Mouse (Mus musculus) liver, embryonic 14.5 days (tissue): Measurements from ENCODE around the gene Epha5. TPM values are rescaled to one million over a fixed set of nuclear protein-coding genes. Genes with fewer than 3 reads are reported as not detected.

Experiments used
- ATAC-seq: fragments of 200-750 bp; cut with Nextera tagmentation; 2 replicates; pipeline ENCODE4 v1.8.0; 2017; ENCODE audit warnings: moderate number of reproducible peaks, mild to moderate bottlenecking, moderate library complexity; ENCODE audit not compliant: insufficient read depth
- DNase-seq, 3 experiments: peaks; one replicate each; pipeline ENCODE4 v3.0.0-alpha.2; 2012 to 2013; ENCODE audit warnings: low read depth in 3 of 3, low spot score in 3 of 3
- H3K27ac ChIP-seq: fragments of 300-500 bp; sonication (generic); 2 replicates; pipeline ENCODE4 v1.5.1; 2014; ENCODE audit warnings: moderate library complexity, mild to moderate bottlenecking, control low read depth, inconsistent platforms
- H3K27me3 ChIP-seq: fragments of 300-500 bp; sonication (generic); 2 replicates; pipeline ENCODE4 v1.6.1; 2014; ENCODE audit warnings: mild to moderate bottlenecking, low read length, moderate library complexity; ENCODE audit not compliant: control insufficient read depth, insufficient read depth
- H3K36me3 ChIP-seq: fragments of 300-500 bp; sonication (generic); replicated peaks from 2 replicates; pipeline ENCODE4 v1.6.1; 2014; ENCODE audit warnings: low read depth; ENCODE audit not compliant: control insufficient read depth, insufficient read depth
- H3K4me1 ChIP-seq, 2 experiments: fragments of 200-500 bp in 1 of 2; fragments of 300-500 bp in 1 of 2; sonication (generic) in 1 of 2; replicated peaks; 2 replicates each; pipeline ENCODE4 v1.6.1; 2012 to 2014; ENCODE audit warnings: antibody characterized with exemption in 1 of 2, inconsistent platforms in 1 of 2, low read length in 1 of 2; ENCODE audit not compliant: control insufficient read depth in 2 of 2, insufficient read depth in 2 of 2
- H3K4me2 ChIP-seq: fragments of 300-500 bp; sonication (generic); 2 replicates; pipeline ENCODE4 v1.6.1; 2014; ENCODE audit warnings: low read depth, mild to moderate bottlenecking, control low read depth, moderate library complexity
- H3K4me3 ChIP-seq, 2 experiments: fragments of 200-500 bp in 1 of 2; fragments of 300-500 bp in 1 of 2; sonication (generic) in 1 of 2; 2 replicates each; pipeline ENCODE4 v1.5.1; 2012 to 2014; ENCODE audit warnings: low read depth in 2 of 2, low read length in 2 of 2, mild to moderate bottlenecking in 2 of 2, control low read depth in 1 of 2, inconsistent platforms in 1 of 2, moderate library complexity in 1 of 2; ENCODE audit not compliant: insufficient read depth in 1 of 2
- H3K9ac ChIP-seq: fragments of 300-500 bp; sonication (generic); replicated peaks from 2 replicates; pipeline ENCODE4 v1.6.1; 2014; ENCODE audit warnings: mild to moderate bottlenecking, control low read depth, moderate library complexity
- H3K9me3 ChIP-seq: fragments of 300-500 bp; sonication (generic); 2 replicates; pipeline ENCODE4 v1.6.1; 2016; ENCODE audit warnings: low read length, mixed read lengths; ENCODE audit not compliant: control insufficient read depth
- CTCF ChIP-seq: IDR thresholded peaks from 2 replicates; pipeline ENCODE4 v1.5.1; 2016; ENCODE audit warnings: antibody characterized with exemption, low read depth, control low read depth
- EP300 ChIP-seq: IDR thresholded peaks from 2 replicates; pipeline ENCODE4 v1.6.1; 2016; ENCODE audit warnings: antibody characterized with exemption, low read depth
- WGBS: fragments of 180-500 bp; shearing (Covaris S2); extraction: QIAGEN DNeasy Blood & Tissue Kit; methylation state at CpG from one replicate; pipeline ENCODE4 v1.1.7; 2014; ENCODE audit not compliant: insufficient replicate concordance; 5-methylcytosine and 5-hydroxymethylcytosine counted together
- polyA plus RNA-seq, 2 experiments: library from polyadenylated mRNA; depleted of rRNA in 1 of 2; stranded (reverse) in 1 of 2; unstranded in 1 of 2; fragments of >200 nt; fragmentation: Nextera tagmentation in 1 of 2; extraction: Ambion mirVana in 1 of 2; gene quantifications; 2 replicates each; pipeline versions ENCODE4 v1.2.1 to v1.2.3; 2012 to 2014

Gene Epha5
- polyA plus RNA-seq, 2 experiments, result 0.01 TPM; not detected in 1

DNA sequence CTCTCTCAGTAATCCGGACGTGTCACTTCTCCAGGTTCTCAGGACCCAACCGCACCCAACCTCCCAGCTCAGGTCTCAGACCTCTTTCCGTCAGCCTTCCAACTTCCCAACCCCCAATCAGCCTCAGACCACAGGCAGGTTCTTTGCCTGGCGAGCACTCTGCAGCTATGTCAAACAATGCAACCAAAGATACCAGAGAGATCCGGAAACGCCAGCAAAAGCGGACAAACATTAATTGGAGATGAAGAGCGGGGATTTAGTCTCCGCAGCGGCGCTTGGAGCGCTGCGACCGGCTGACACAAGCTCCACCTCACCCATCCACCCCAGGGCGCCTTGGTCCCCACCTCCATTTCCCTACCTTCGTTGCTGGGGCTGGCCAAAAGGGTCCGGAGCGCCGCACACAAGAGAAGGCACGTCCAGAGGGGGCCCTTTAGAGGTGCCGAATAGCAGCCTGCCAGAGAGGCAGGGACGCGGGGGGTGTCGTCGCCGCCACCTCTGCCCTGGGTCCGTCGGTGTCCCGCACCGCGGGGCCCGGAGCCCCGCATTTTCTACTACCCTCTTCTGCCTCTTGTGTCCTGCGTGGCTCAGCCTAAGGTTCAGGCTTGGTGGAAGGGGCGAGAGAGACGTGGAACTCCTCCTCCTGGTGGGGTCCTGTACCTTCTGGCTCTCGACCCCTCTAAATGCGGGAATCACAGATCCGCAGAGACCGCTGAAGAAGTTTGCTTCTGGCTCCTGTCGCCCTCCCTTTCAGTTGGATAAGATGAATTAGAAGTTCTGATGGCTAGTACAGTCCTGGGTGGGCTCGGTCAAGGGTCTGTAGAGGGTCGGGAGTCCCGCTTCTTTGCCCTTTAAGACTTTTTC, 991 bp downstream of the Epha5 start:
- Histone ChIP-seq H3K27ac (no peak overlapping the region), H3K27me3 (peaks cover 25% of the 10 kb centered on the region), H3K9ac (no peak overlapping the region), H3K4me1 (no peaks in the 10 kb centered on the region; a peak in 1 of 4 replicates), H3K4me2 (peak overlapping the region; percentile 47), H3K9me3 (no peaks in the 10 kb centered on the region), H3K4me3 (peak overlapping the region in 1 of 2 experiments; percentile 10; a peak in 1 of 4 replicates), H3K36me3 (no peaks in the 10 kb centered on the region)
- under 1% methylated on average over 45 of the region's 45 CpGs for WGBS
- DNase-seq, result no peak
- TF ChIP-seq CTCF, result no peak
- TF ChIP-seq EP300, result no peak
- ATAC-seq, result no peak

- DNase-seq, result no peak
- no peaks in the 10 kb centered on the region for H3K9me3 ChIP-seq
- H3K4me1 ChIP-seq, result no peaks in the 10 kb centered on the region; a peak in 1 of 4 replicates
- H3K4me3 ChIP-seq, result no peak overlapping the region
- 8% methylated on average over 8 of the region's 8 CpGs for WGBS
- no peaks in the 10 kb centered on the region for H3K36me3 ChIP-seq
- H3K27ac ChIP-seq, result no peak overlapping the region
- ATAC-seq, result no peak
- peaks cover 25% of the 10 kb centered on the region for H3K27me3 ChIP-seq
- H3K4me2 ChIP-seq, result no peak overlapping the region
- TF ChIP-seq EP300, result no peak
- no peak for TF ChIP-seq CTCF
- no peak overlapping the region for H3K9ac ChIP-seq
These were observed 2.2 kb downstream of the Epha5 start for GRCm38 (mm10) chr5:84414931-84415431.

DNA sequence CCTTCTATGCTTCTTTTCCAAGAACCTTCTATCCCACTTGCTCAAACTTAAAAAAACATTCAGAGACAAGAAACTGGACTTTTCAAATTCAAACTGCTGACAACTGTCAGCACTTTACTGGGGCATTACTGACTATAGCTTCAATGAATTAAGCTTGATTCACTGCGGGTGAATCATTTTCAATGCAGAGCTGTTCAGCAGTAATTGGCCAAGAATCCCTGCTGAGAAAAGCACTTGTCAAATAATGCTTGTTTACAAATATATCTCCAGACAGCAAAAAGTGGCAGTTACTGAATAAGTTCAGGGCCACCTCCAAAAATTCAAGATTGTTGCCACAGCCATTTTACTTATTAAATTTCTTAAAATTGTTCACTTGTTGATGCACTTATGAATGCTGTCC, 4.2 kb downstream of the Epha5 start:
- no peak for ATAC-seq
- H3K36me3 ChIP-seq, result no peaks in the 10 kb centered on the region
- WGBS, result 48% methylated on average over 1 of the region's 1 CpGs
- H3K9ac ChIP-seq, result no peak overlapping the region
- no peak overlapping the region for H3K27ac ChIP-seq
- H3K4me3 ChIP-seq, result no peak overlapping the region
- no peak for DNase-seq
- no peaks in the 10 kb centered on the region; a peak in 1 of 4 replicates for H3K4me1 ChIP-seq
- no peak for TF ChIP-seq CTCF
- no peak for TF ChIP-seq EP300
- H3K4me2 ChIP-seq, result no peak overlapping the region
- H3K27me3 ChIP-seq, result peaks cover 25% of the 10 kb centered on the region
- H3K9me3 ChIP-seq, result no peaks in the 10 kb centered on the region

- Histone ChIP-seq H3K36me3 (no peaks in the 10 kb centered on the region), H3K27ac (no peak overlapping the region), H3K9ac (no peak overlapping the region), H3K27me3 (no peaks in the 10 kb centered on the region), H3K4me1 (no peaks in the 10 kb centered on the region), H3K9me3 (no peaks in the 10 kb centered on the region), H3K4me2 (no peak overlapping the region), H3K4me3 (no peak overlapping the region)
- no peak for ATAC-seq
- TF ChIP-seq EP300 (no peak), CTCF (no peak)
- WGBS, result 48% methylated on average over 2 of the region's 2 CpGs
- no peak for DNase-seq
These were observed 8.8 kb downstream of the Epha5 start for GRCm38 (mm10) chr5:84408370-84408769.

- no peaks in the 10 kb centered on the region for H3K27me3 ChIP-seq
- TF ChIP-seq EP300 (no peak), CTCF (no peak)
- ATAC-seq (no peak), DNase-seq (no peak)
- no peaks in the 10 kb centered on the region for H3K36me3 ChIP-seq
- no peaks in the 10 kb centered on the region for H3K9me3 ChIP-seq
- no peak overlapping the region for H3K9ac ChIP-seq
- H3K4me2 ChIP-seq, result no peak overlapping the region
- H3K4me1 ChIP-seq, result no peaks in the 10 kb centered on the region
- no peak overlapping the region for H3K4me3 ChIP-seq
- 55% methylated on average over 1 of the region's 1 CpGs for WGBS
- no peak overlapping the region for H3K27ac ChIP-seq
These were observed 20.1 kb downstream of the Epha5 start for GRCm38 (mm10) chr5:84397085-84397484.
